Mouse (Mus musculus): ENCODE measurements around the gene Vkorc1l1.

- TF ChIP-seq CTCF (IDR thresholded peaks at IDR 0.05) (0 out of 2 replicates have a peak, but pooled peaks have one; percentile 1), EP300 (IDR thresholded peaks at IDR 0.05) (no peak)
Observed at GRCm38 (mm10) chr5:130029142-130029897, 87.5 kb downstream of the Vkorc1l1 start, which contains the start of the genes Asl and Crcp.

All from lung, postnatal 0 days (tissue).